Mouse (Mus musculus): ENCODE results near the gene Slco3a1. TPM values are rescaled to one million over a fixed set of nuclear protein-coding genes. Genes with fewer than 3 reads are reported as not detected.

The Slco3a1 gene
- polyA plus RNA-seq, 1 experiment from 2014 or later, result 42.8 TPM

DNA sequence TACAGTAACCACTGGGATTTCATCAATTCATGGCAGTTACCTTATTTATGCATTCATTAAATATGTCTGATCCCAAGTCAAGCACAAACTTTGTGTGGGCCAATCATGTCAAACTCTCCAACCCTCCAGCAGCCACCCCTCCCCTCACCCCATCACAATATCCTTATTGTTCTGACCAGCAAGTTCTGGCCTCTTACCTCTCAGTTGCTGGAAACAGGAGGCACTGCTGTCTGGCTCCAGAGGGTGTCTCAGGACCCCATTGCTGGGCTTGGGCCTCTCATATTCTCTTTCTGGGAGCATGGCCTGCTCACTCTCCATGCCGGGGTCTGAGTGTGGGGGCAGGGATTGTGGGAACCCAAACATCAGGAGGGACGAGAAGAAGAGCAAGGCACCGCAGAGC, 208.1 kb downstream of the Slco3a1 start:
- Histone ChIP-seq H3K4me1 (ENCODE audit: insufficient read depth, low read depth, low read length) (no peaks in the 10 kb centered on the region), H3K4me2 (replicated peaks; ENCODE audit: low read depth, low read length) (no peak overlapping the region), H3K4me3 (ENCODE audit: low read depth, low read length) (no peak overlapping the region), H3K27ac (ENCODE audit: low read length) (no peak overlapping the region), H3K9me3 (ENCODE audit: low read length) (no peaks in the 10 kb centered on the region), H3K27me3 (replicated peaks; ENCODE audit: insufficient read depth, low read length) (no peaks in the 10 kb centered on the region), H3K9ac (replicated peaks; ENCODE audit: low read depth) (no peak overlapping the region), H3K36me3 (ENCODE audit: insufficient read depth, low read length) (no peaks in the 10 kb centered on the region)
- WGBS, result 49% methylated on average over 3 of the region's 3 CpGs
- DNase-seq (ENCODE audit: low spot score) (no peak), ATAC-seq (no peak)
- TF ChIP-seq CTCF (IDR thresholded peaks at IDR 0.05), result no peak
- TF ChIP-seq EP300 (IDR thresholded peaks at IDR 0.05), result no peak

DNA sequence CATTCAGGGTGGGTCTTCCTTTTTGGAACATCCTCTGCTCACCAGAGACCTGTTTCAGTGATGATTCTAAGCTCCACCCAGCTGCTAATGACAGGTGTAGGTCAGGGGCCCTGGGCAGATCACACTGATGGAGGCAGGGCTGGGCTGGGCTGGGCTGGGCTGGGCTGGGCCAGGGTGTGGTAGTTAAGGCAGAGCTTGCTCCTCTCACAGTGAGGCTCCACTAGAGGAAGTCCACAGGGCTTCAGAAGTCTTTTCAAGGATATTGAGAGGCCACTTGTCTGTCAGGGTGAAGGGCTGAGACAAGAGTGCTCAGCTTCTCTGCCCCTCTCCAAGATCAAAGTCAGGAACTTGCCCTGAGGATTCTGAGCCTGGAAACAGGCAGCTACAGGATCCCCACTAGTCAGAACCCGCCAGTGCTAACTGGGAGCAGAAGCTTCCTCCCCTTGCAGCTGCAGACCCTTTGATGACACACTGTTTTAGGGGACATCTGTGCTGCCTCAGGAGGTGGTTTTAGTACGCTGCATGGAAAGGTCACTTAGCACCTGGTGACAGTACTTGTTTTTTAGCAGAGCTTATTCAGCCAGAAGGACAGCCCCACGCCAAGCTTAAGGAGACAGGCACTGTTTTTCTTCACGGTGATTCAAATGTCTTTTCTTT, 213.3 kb downstream of the Slco3a1 start:
- no peaks in the 10 kb centered on the region for H3K36me3 ChIP-seq (ENCODE audit: insufficient read depth, low read length)
- no peak for TF ChIP-seq CTCF (IDR thresholded peaks at IDR 0.05)
- no peak for TF ChIP-seq EP300 (IDR thresholded peaks at IDR 0.05)
- H3K9me3 ChIP-seq (ENCODE audit: low read length), result no peaks in the 10 kb centered on the region
- peak; percentile 87 for ATAC-seq
- H3K4me2 ChIP-seq (replicated peaks; ENCODE audit: low read depth, low read length), result no peak overlapping the region
- H3K4me1 ChIP-seq (ENCODE audit: insufficient read depth, low read depth, low read length), result no peaks in the 10 kb centered on the region
- no peaks in the 10 kb centered on the region for H3K27me3 ChIP-seq (replicated peaks; ENCODE audit: insufficient read depth, low read length)
- peak; percentile 62 for DNase-seq (ENCODE audit: low spot score)
- WGBS, result 44% methylated on average over 4 of the region's 4 CpGs
- H3K27ac ChIP-seq (ENCODE audit: low read length), result no peak overlapping the region
- H3K9ac ChIP-seq (replicated peaks; ENCODE audit: low read depth), result no peak overlapping the region
- H3K4me3 ChIP-seq (ENCODE audit: low read depth, low read length), result no peak overlapping the region

DNA sequence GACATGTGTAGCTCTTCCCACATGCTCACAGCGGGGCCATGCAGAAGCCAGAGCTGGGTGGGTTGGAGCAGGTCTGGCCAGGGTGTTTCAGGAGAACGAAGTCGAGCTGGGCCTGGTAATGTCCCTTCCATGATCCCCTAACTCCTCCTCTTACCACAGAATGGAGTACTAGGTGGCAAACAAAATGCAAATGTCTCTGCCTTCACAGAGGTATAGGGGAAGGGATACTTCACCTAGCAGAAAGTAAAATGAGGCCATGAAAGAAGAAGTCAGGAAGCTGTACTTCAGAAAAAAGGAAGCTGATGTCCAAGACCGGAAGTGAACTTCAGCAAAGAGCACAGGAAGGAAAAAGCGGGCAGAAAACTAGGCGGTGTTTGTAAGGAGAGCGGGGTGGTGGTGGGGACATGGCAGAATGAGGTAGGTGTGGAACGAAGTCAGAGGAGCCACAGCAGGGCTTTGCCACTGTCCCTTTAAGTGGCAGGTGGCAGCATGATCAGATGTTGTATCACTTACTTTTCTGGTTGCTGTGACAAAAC, 214.1 kb downstream of the Slco3a1 start:
- TF ChIP-seq EP300 (IDR thresholded peaks at IDR 0.05) (no peak), CTCF (IDR thresholded peaks at IDR 0.05) (no peak)
- H3K4me1 ChIP-seq (ENCODE audit: insufficient read depth, low read depth, low read length), result no peaks in the 10 kb centered on the region
- 79% methylated on average over 8 of the region's 8 CpGs for WGBS
- H3K9me3 ChIP-seq (ENCODE audit: low read length), result no peaks in the 10 kb centered on the region
- H3K27me3 ChIP-seq (replicated peaks; ENCODE audit: insufficient read depth, low read length), result no peaks in the 10 kb centered on the region
- H3K36me3 ChIP-seq (ENCODE audit: insufficient read depth, low read length), result no peaks in the 10 kb centered on the region
- no peak overlapping the region for H3K4me2 ChIP-seq (replicated peaks; ENCODE audit: low read depth, low read length)
- ATAC-seq (no peak), DNase-seq (ENCODE audit: low spot score) (no peak)
- H3K27ac ChIP-seq (ENCODE audit: low read length), result no peak overlapping the region
- no peak overlapping the region for H3K9ac ChIP-seq (replicated peaks; ENCODE audit: low read depth)
- no peak overlapping the region for H3K4me3 ChIP-seq (ENCODE audit: low read depth, low read length)

GRCm38 (mm10) chr7:74337677-74338420, 216.7 kb downstream of the Slco3a1 start:
- no peak overlapping the region for H3K4me3 ChIP-seq (ENCODE audit: low read depth, low read length)
- H3K4me1 ChIP-seq (ENCODE audit: insufficient read depth, low read depth, low read length), result no peaks in the 10 kb centered on the region
- H3K9me3 ChIP-seq (ENCODE audit: low read length), result no peaks in the 10 kb centered on the region
- no peak for DNase-seq (ENCODE audit: low spot score)
- TF ChIP-seq EP300 (IDR thresholded peaks at IDR 0.05) (no peak), CTCF (IDR thresholded peaks at IDR 0.05) (no peak)
- no peak overlapping the region for H3K4me2 ChIP-seq (replicated peaks; ENCODE audit: low read depth, low read length)
- WGBS, result 68% methylated on average over 6 of the region's 6 CpGs
- H3K27ac ChIP-seq (ENCODE audit: low read length), result no peak overlapping the region
- no peak for ATAC-seq
- H3K36me3 ChIP-seq (ENCODE audit: insufficient read depth, low read length), result no peaks in the 10 kb centered on the region
- no peak overlapping the region for H3K9ac ChIP-seq (replicated peaks; ENCODE audit: low read depth)
- no peaks in the 10 kb centered on the region for H3K27me3 ChIP-seq (replicated peaks; ENCODE audit: insufficient read depth, low read length)

- no peak for TF ChIP-seq CTCF (IDR thresholded peaks at IDR 0.05)
- TF ChIP-seq EP300 (IDR thresholded peaks at IDR 0.05), result no peak
- H3K9ac ChIP-seq (replicated peaks; ENCODE audit: low read depth), result no peak overlapping the region
- no peak overlapping the region for H3K27ac ChIP-seq (ENCODE audit: low read length)
- no peaks in the 10 kb centered on the region for H3K9me3 ChIP-seq (ENCODE audit: low read length)
- no peaks in the 10 kb centered on the region for H3K27me3 ChIP-seq (replicated peaks; ENCODE audit: insufficient read depth, low read length)
- no peak overlapping the region for H3K4me2 ChIP-seq (replicated peaks; ENCODE audit: low read depth, low read length)
- ATAC-seq (no peak), DNase-seq (ENCODE audit: low spot score) (no peak)
- no peaks in the 10 kb centered on the region for H3K36me3 ChIP-seq (ENCODE audit: insufficient read depth, low read length)
- H3K4me1 ChIP-seq (ENCODE audit: insufficient read depth, low read depth, low read length), result no peaks in the 10 kb centered on the region
- no peak overlapping the region for H3K4me3 ChIP-seq (ENCODE audit: low read depth, low read length)
- WGBS, result 82% methylated on average over 3 of the region's 3 CpGs
Observed at GRCm38 (mm10) chr7:74332323-74332722, 222.3 kb downstream of the Slco3a1 start.

DNA sequence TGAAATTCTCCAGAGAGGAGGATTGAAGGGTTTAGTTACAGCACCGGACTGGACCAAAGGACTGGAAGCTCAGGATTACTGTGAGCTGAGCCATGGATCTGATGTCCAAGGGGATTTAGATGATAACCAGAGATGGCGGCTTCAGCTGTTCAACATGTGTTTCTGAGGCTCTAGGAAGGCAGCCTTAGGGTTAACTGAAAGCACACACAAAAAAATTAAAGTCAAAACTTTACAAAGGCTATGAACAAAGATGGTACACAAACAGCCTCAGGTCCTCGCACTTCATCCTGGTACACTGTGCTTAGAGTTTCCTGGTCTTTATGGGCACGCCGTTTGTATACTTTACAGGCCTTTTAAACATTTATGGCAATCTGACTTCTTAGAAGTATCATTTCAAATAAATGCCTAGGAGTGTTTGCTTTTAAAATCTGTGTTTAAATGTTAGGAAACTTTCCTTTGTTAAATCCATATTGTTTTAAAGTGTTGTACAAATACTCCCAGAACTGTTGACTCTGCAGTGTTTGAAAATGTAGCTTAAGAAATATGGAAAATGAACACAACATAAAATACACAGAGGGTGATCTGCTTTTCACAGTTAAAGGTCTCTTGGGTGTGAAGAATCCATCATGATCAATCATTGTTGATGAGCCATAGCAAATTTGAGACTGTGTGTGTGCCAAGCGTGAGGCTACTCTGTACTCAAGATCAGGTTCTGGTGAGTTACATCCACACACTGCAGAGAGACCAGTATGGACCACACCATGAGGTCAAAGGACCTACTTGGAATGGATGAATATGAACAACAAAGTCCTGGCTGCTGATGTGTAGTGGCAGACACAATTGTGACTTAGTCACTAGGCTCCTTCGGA, 223.5 kb downstream of the Slco3a1 start:
- ATAC-seq, result no peak; the same call in 1 of the 2 replicates
- H3K27me3 ChIP-seq (replicated peaks; ENCODE audit: insufficient read depth, low read length), result no peaks in the 10 kb centered on the region
- 53% methylated on average over 7 of the region's 7 CpGs for WGBS

More for the DNA sequence above, 223.5 kb downstream of the Slco3a1 start:
- H3K4me1 ChIP-seq (ENCODE audit: insufficient read depth, low read depth, low read length), result no peaks in the 10 kb centered on the region
- no peak overlapping the region for H3K9ac ChIP-seq (replicated peaks; ENCODE audit: low read depth)
- no peak overlapping the region for H3K4me3 ChIP-seq (ENCODE audit: low read depth, low read length)
- H3K4me2 ChIP-seq (replicated peaks; ENCODE audit: low read depth, low read length), result no peak overlapping the region
- no peak overlapping the region for H3K27ac ChIP-seq (ENCODE audit: low read length)
- DNase-seq (ENCODE audit: low spot score), result peak; percentile 39
- H3K36me3 ChIP-seq (ENCODE audit: insufficient read depth, low read length), result no peaks in the 10 kb centered on the region
- no peaks in the 10 kb centered on the region for H3K9me3 ChIP-seq (ENCODE audit: low read length)
- TF ChIP-seq EP300 (IDR thresholded peaks at IDR 0.05) (no peak), CTCF (IDR thresholded peaks at IDR 0.05) (no peak)

All from lung, postnatal 0 days (tissue).